Comparison of ENCODE assay signal across 8 mouse cellular contexts in genomic region chr16:91724247-91724646, GRCm38 (mm10). TPM values are rescaled to one million over a fixed set of nuclear protein-coding genes. Genes with fewer than 3 reads are reported as not detected.
DNase-seq lines count a peak whose midpoint lies in the region; ATAC-seq and TF ChIP-seq lines count a peak whose summit lies in the region.

No protein-coding gene starts in this region.

- peak; percentile 27 for ATAC-seq in megakaryocyte progenitor cell, adult 5-6 weeks (replicated peaks; ENCODE audit: poor library complexity)

- H3K36me3 ChIP-seq in testis, adult 2 months (ENCODE audit: control insufficient read depth, insufficient read depth, low read length): no peaks in the 10 kb centered on the region

- 0 out of 2 replicates have a peak overlapping the region, but pooled peaks have one; percentile 14 for H3K4me3 ChIP-seq in testis, adult 2 months (ENCODE audit: control insufficient read depth, low read depth, low read length)

- DNase-seq in gastrocnemius, adult 18-20 months (ENCODE audit: low spot score): peak; percentile 71
- no peak for DNase-seq in gastrocnemius, postnatal 25 days
- no peak for DNase-seq in testis, postnatal 14 days (ENCODE audit: low spot score)
- peak; percentile 66 for DNase-seq in cerebellum, adult 9-11 months
- DNase-seq in kidney, adult 9 months: peak; percentile 77
- peak; percentile 61 to 65 for DNase-seq in thymus, postnatal 36 days

- no peak overlapping the region for H3K27ac ChIP-seq in testis, adult 2 months (ENCODE audit: control insufficient read depth, insufficient read depth, low read depth, low read length)

- H3K4me1 ChIP-seq in testis, adult 2 months (ENCODE audit: control insufficient read depth, insufficient read depth, low read length): no peaks in the 10 kb centered on the region; the same call in 1 of the 2 replicates

- TF ChIP-seq CTCF in testis, adult 2 months (IDR thresholded peaks at IDR 0.05; ENCODE audit: control insufficient read depth, insufficient read depth, insufficient replicate concordance, low read depth, low read length): peak; percentile 51; the same call in 1 of the 2 replicates

- no peaks in the 10 kb centered on the region for H3K27me3 ChIP-seq in testis, adult 2 months (ENCODE audit: control insufficient read depth, insufficient read depth, low read length)

- TF ChIP-seq POLR2A in testis, adult 2 months (IDR thresholded peaks at IDR 0.05; ENCODE audit: control insufficient read depth, low read depth, low read length): no peak

RNA-seq across cellular contexts. Expression of gene Cryzl1, which starts 4.5 kb away (rescaled TPM):
- total RNA-seq in gastrocnemius, adult 18-20 months (2021): 10 to 100 TPM; 11.4 to 15.6 TPM
- total RNA-seq in gastrocnemius, postnatal 25 days (2021): 10 to 100 TPM; 12.1 to 20.0 TPM
- polyA plus RNA-seq in testis, adult 2 months (2012; rRNA removed): 21.9 and 27.0 TPM in 2 replicates
- total RNA-seq in megakaryocyte progenitor cell, adult 5-6 weeks (2015): 55.2 and 63.8 TPM in 2 replicates
- 57.2 and 79.0 TPM in 2 replicates for total RNA-seq in megakaryocyte progenitor cell, adult 5-6 weeks (2017)

RNA-seq across cellular contexts. Expression of gene Itsn1, which starts 4.8 kb away (rescaled TPM):
- total RNA-seq in gastrocnemius, adult 18-20 months (2021): 10 to 100 TPM; 62.8 to 63.5 TPM
- 10 to 100 TPM; 55.3 to 60.5 TPM for total RNA-seq in gastrocnemius, postnatal 25 days (2021)
- 30.5 and 31.7 TPM in 2 replicates for polyA plus RNA-seq in testis, adult 2 months (2012; rRNA removed)
- total RNA-seq in megakaryocyte progenitor cell, adult 5-6 weeks (2015): 4.1 TPM in 2 replicates
- 6.0 and 7.9 TPM in 2 replicates for total RNA-seq in megakaryocyte progenitor cell, adult 5-6 weeks (2017)

RNA-seq across cellular contexts. Expression of gene Donson, which starts 35.7 kb away (rescaled TPM):
- total RNA-seq in gastrocnemius, adult 18-20 months (2021): 1 to 10 TPM; 1.1 TPM
- total RNA-seq in gastrocnemius, postnatal 25 days (2021): 1 to 10 TPM in 1 of 2 experiments, under 1 TPM in 1; 0.84 to 1.1 TPM
- 45.4 and 45.8 TPM in 2 replicates for polyA plus RNA-seq in testis, adult 2 months (2012; rRNA removed)
- total RNA-seq in megakaryocyte progenitor cell, adult 5-6 weeks (2015): 16.4 and 17.0 TPM in 2 replicates
- 20.4 and 33.7 TPM in 2 replicates for total RNA-seq in megakaryocyte progenitor cell, adult 5-6 weeks (2017)

Comparison
In these comparisons a context has a peak if more than half of its experiments do, and no peak if none do; other contexts are left out.
1. DNase-seq: peak in gastrocnemius, adult 18-20 months (single experiment), cerebellum, adult 9-11 months (single experiment), kidney, adult 9 months (single experiment) and thymus, postnatal 36 days (2 of 2); none in gastrocnemius, postnatal 25 days (single experiment) and testis, postnatal 14 days (single experiment).
2. RNA of gene Itsn1, which starts 4.8 kb away (total RNA-seq): 62.8 to 63.5 TPM in gastrocnemius, adult 18-20 months and 55.3 to 60.5 TPM in gastrocnemius, postnatal 25 days; 4.1 to 7.9 TPM in megakaryocyte progenitor cell, adult 5-6 weeks; every median in the first group is over 4 times any median in the second.
3. RNA of gene Donson, which starts 35.7 kb away (total RNA-seq): 16.4 to 33.7 TPM in megakaryocyte progenitor cell, adult 5-6 weeks; 1.1 TPM in gastrocnemius, adult 18-20 months and 0.84 to 1.1 TPM in gastrocnemius, postnatal 25 days; every median in the first group is over 4 times any median in the second.